Mouse (Mus musculus) lung, postnatal 4 days (tissue): ENCODE measurements at regions not wholly inside any gene's neighbourhood (a gene's known extent, or its start where the extent isn't known, plus 50 kb on each side); places are given as distances from the start of the nearest gene placed in this dataset.

Experiments used
- DNase-seq, 2 experiments: peaks; one replicate each; pipeline ENCODE4 v3.0.0; 2021

GRCm38 (mm10) chr3:119653007-119653565 is 131.2 kb downstream of the Ptbp2 start:
- no peak for DNase-seq

GRCm38 (mm10) chr3:119638633-119639032 is 145.6 kb downstream of the Ptbp2 start:
- DNase-seq: no peak

- DNase-seq: no peak
Observed at GRCm38 (mm10) chr3:119635641-119636040, 148.6 kb downstream of the Ptbp2 start.

GRCm38 (mm10) chr3:119633516-119633915 is 150.8 kb downstream of the Ptbp2 start:
- no peak for DNase-seq

- DNase-seq: no peak
Observed at GRCm38 (mm10) chr3:119606116-119606515, 178.2 kb downstream of the Ptbp2 start.

- no peak for DNase-seq
Observed at GRCm38 (mm10) chr3:119588872-119589416, 195.3 kb downstream of the Ptbp2 start.

- no peak for DNase-seq
Observed at GRCm38 (mm10) chr3:119587971-119588370, 196.3 kb downstream of the Ptbp2 start.

- DNase-seq: no peak
Observed at GRCm38 (mm10) chr3:119575516-119575915, 208.8 kb downstream of the Ptbp2 start.

- DNase-seq: no peak
Observed at GRCm38 (mm10) chr3:119537884-119538283, 246.4 kb downstream of the Ptbp2 start.

- DNase-seq: no peak
Observed at GRCm38 (mm10) chr3:119524510-119525123, 259.6 kb downstream of the Ptbp2 start.

- DNase-seq: no peak
Observed at GRCm38 (mm10) chr3:119512596-119512995, 271.7 kb downstream of the Ptbp2 start.

GRCm38 (mm10) chr3:119509132-119509531 is 275.1 kb downstream of the Ptbp2 start:
- no peak for DNase-seq

- no peak for DNase-seq
Observed at GRCm38 (mm10) chr3:119503471-119503972, 280.7 kb downstream of the Ptbp2 start.

- peak; percentile 52 to 75 for DNase-seq
Observed at GRCm38 (mm10) chr3:119498711-119499110, 285.6 kb downstream of the Ptbp2 start.

- DNase-seq: no peak
Observed at GRCm38 (mm10) chr3:119497880-119498279, 286.4 kb downstream of the Ptbp2 start.

- DNase-seq: no peak
Observed at GRCm38 (mm10) chr3:119494580-119494979, 289.7 kb downstream of the Ptbp2 start.

GRCm38 (mm10) chr3:119492627-119493026 is 291.6 kb downstream of the Ptbp2 start:
- DNase-seq: no peak

GRCm38 (mm10) chr3:119489336-119489735 is 294.9 kb downstream of the Ptbp2 start:
- DNase-seq: no peak
